Mouse (Mus musculus): ENCODE measurements around the gene Foxl1. TPM values are rescaled to one million over a fixed set of nuclear protein-coding genes. Genes with fewer than 3 reads are reported as not detected.
A peak's percentile ranks its signal among the peaks of the same experiment; 100 is the strongest.

The Foxl1 gene
- polyA plus RNA-seq (2014; fragmentation: Nextera tagmentation; extraction: Ambion mirVana): 6.8 and 7.9 TPM in 2 replicates

DNA sequence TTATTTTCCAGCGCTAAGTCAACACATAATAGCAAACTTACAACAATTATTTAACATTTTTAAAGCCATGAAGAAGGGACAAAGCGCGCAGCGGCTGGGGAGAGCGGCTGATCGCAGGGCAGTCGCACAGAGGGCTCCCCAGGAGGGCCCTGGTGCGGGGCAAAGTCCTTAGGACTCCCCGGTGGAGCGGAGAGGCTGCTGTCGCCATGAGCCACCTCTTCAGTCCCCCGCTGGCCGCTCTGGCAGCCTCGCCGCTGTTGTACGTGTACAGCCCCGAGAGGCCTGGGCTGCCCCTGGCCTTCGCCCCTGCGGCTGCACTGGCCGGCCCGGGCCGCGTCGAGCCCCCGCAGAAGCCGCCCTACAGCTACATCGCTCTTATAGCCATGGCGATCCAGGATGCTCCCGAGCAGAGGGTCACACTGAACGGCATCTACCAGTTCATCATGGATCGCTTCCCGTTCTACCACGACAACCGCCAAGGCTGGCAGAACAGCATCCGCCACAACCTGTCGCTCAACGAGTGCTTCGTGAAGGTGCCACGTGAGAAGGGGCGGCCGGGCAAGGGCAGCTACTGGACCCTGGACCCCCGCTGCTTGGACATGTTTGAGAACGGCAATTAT is at the start of gene Foxl1:
Foxl1 (plus strand) TSS at position 185 of the 620 bp plus-strand sequence.
- no peak for DNase-seq
- peak within 1 kb of the TSS; percentile 58 for H3K9ac ChIP-seq
- H3K9me3 ChIP-seq (ENCODE audit: low read depth, low read length): no peaks in the 10 kb centered on the region
- WGBS: 3% methylated on average over 42 of the region's 43 CpGs
- H3K4me2 ChIP-seq: peak within 1 kb of the TSS; percentile 73
- H3K4me3 ChIP-seq (ENCODE audit: low read depth, low read length): peak within 1 kb of the TSS; percentile 44
- H3K27me3 ChIP-seq (ENCODE audit: insufficient read depth, low read length): peaks cover 71% of the 10 kb centered on the region
- no peak; the same call in 1 of the 2 replicates for ATAC-seq (ENCODE audit: insufficient read depth)
- H3K36me3 ChIP-seq (ENCODE audit: insufficient read depth): no peaks in the 10 kb centered on the region
- H3K4me1 ChIP-seq (ENCODE audit: insufficient read depth): no peaks in the 10 kb centered on the region; the same call in 1 of the 2 replicates
- H3K27ac ChIP-seq (ENCODE audit: low read depth): peak within 1 kb of the TSS; percentile 90
- TF ChIP-seq CTCF (IDR thresholded peaks at IDR 0.05; ENCODE audit: low read depth): no peak

DNA sequence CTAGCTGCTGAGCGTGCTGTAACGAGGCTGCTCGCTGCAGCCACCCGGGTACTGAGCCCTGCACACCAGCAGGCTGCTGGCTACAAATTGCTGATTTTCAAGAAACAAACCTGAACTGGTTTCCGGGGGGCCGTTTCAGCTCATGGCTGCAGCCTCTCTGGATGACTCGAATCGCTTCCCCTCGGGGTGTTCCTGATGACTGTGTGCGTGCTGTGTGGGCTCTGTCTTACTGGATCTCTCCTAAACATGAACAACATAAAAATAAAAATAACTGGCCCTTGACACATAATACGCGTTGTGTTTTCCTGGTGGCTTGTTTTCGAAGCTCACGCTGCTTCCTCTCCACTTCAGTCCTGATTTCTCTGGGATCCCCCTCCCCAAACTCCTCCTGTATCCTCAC is 49.0 kb upstream of the Foxl1 start:
- TF ChIP-seq CTCF (IDR thresholded peaks at IDR 0.05; ENCODE audit: low read depth): no peak
- no peaks in the 10 kb centered on the region for H3K9me3 ChIP-seq (ENCODE audit: low read depth, low read length)
- peak overlapping the region; percentile 84 for H3K4me2 ChIP-seq
- H3K27me3 ChIP-seq (ENCODE audit: insufficient read depth, low read length): peaks cover 80% of the 10 kb centered on the region
- H3K36me3 ChIP-seq (ENCODE audit: insufficient read depth): peaks cover 18% of the 10 kb centered on the region
- ATAC-seq (ENCODE audit: insufficient read depth) (no peak), DNase-seq (no peak)
- peak overlapping the region; percentile 27 for H3K4me3 ChIP-seq (ENCODE audit: low read depth, low read length)
- H3K27ac ChIP-seq (ENCODE audit: low read depth): peak overlapping the region; percentile 20; the same call in 1 of the 2 replicates
- WGBS: 25% methylated on average over 14 of the region's 14 CpGs
- peak overlapping the region; percentile 87; the same call in 1 of the 2 replicates for H3K9ac ChIP-seq
- H3K4me1 ChIP-seq (ENCODE audit: insufficient read depth): peaks cover 3% of the 10 kb centered on the region; the same call in 1 of the 2 replicates

DNA sequence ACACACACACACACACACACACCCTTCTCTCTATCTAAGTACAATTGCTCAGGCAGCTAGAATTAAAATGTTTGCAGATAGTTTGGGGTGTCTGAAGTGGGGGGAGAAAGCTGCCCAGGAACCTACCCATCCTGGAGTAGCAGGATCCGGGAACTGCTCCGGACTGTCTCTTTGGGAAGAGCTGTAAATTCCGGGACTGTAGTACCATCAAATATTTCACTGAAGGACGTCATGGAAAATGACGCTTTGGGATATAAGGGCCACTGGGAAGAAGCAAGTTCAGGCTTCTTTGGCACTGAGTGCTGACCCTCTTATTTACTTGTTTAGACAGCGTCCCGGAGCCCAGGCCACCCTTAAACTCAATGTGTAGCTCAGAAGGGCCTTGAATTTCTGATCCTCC is 48.5 kb upstream of the Foxl1 start:
- peaks cover 80% of the 10 kb centered on the region for H3K27me3 ChIP-seq (ENCODE audit: insufficient read depth, low read length)
- H3K9ac ChIP-seq: peak overlapping the region; percentile 87
- WGBS: 18% methylated on average over 7 of the region's 7 CpGs
- H3K27ac ChIP-seq (ENCODE audit: low read depth): no peak overlapping the region; the same call in 1 of the 2 replicates
- DNase-seq: peak; percentile 71
- H3K4me3 ChIP-seq (ENCODE audit: low read depth, low read length): peak overlapping the region; percentile 76
- no peaks in the 10 kb centered on the region for H3K9me3 ChIP-seq (ENCODE audit: low read depth, low read length)
- peak overlapping the region; percentile 84 for H3K4me2 ChIP-seq
- peaks cover 18% of the 10 kb centered on the region for H3K36me3 ChIP-seq (ENCODE audit: insufficient read depth)
- peaks cover 3% of the 10 kb centered on the region; the same call in 1 of the 2 replicates for H3K4me1 ChIP-seq (ENCODE audit: insufficient read depth)
- ATAC-seq (ENCODE audit: insufficient read depth): no peak
- no peak for TF ChIP-seq CTCF (IDR thresholded peaks at IDR 0.05; ENCODE audit: low read depth)

DNA sequence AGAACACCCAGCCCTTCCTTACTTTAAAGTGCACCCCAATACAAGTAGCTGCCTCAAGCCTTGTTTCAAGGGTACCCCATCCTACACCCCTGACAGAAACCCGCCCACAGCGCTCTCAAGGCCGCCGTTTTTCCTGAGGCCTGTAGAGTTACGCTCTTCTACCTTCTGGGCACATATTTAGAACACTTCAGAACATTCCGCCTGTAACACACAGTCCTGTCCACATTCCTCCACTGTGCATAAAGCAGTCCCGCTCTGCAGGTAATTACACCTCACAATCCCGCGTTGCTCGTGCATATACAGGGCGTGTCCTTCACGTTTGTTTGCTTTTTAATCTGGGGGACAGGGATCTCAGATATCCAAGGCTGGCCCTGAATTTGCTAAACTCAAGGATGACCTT is 47.8 kb upstream of the Foxl1 start:
- Histone ChIP-seq H3K9ac (peak overlapping the region; percentile 87), H3K4me3 (ENCODE audit: low read depth, low read length) (peak overlapping the region; percentile 76), H3K4me1 (ENCODE audit: insufficient read depth) (peaks cover 3% of the 10 kb centered on the region; the same call in 1 of the 2 replicates), H3K27ac (ENCODE audit: low read depth) (no peak overlapping the region), H3K9me3 (ENCODE audit: low read depth, low read length) (no peaks in the 10 kb centered on the region), H3K27me3 (ENCODE audit: insufficient read depth, low read length) (peaks cover 80% of the 10 kb centered on the region), H3K36me3 (ENCODE audit: insufficient read depth) (peaks cover 19% of the 10 kb centered on the region), H3K4me2 (peak overlapping the region; percentile 84)
- TF ChIP-seq CTCF (IDR thresholded peaks at IDR 0.05; ENCODE audit: low read depth): no peak
- peak; percentile 26 for DNase-seq
- WGBS: 24% methylated on average over 12 of the region's 12 CpGs
- no peak for ATAC-seq (ENCODE audit: insufficient read depth)

GRCm38 (mm10) chr8:121080361-121081090 is 47.2 kb upstream of the Foxl1 start:
- Histone ChIP-seq H3K9ac (peak overlapping the region; percentile 87), H3K4me3 (ENCODE audit: low read depth, low read length) (peak overlapping the region; percentile 76), H3K9me3 (ENCODE audit: low read depth, low read length) (no peaks in the 10 kb centered on the region), H3K36me3 (ENCODE audit: insufficient read depth) (peaks cover 24% of the 10 kb centered on the region), H3K27ac (ENCODE audit: low read depth) (peak overlapping the region; percentile 99), H3K4me1 (ENCODE audit: insufficient read depth) (peaks cover 3% of the 10 kb centered on the region; the same call in 1 of the 2 replicates), H3K4me2 (peak overlapping the region; percentile 84), H3K27me3 (ENCODE audit: insufficient read depth, low read length) (peaks cover 81% of the 10 kb centered on the region)
- WGBS: 2% methylated on average over 49 of the region's 49 CpGs
- DNase-seq (peak; percentile 59), ATAC-seq (ENCODE audit: insufficient read depth) (no peak)
- TF ChIP-seq CTCF (IDR thresholded peaks at IDR 0.05; ENCODE audit: low read depth): no peak

GRCm38 (mm10) chr8:121081398-121081797 is 46.3 kb upstream of the Foxl1 start:
- TF ChIP-seq CTCF (IDR thresholded peaks at IDR 0.05; ENCODE audit: low read depth): no peak
- WGBS: 3% methylated on average over 7 of the region's 7 CpGs
- ATAC-seq (ENCODE audit: insufficient read depth) (no peak), DNase-seq (no peak)
- Histone ChIP-seq H3K27ac (ENCODE audit: low read depth) (peak overlapping the region; percentile 99), H3K4me2 (peak overlapping the region; percentile 84), H3K4me3 (ENCODE audit: low read depth, low read length) (peak overlapping the region; percentile 76), H3K9ac (peak overlapping the region; percentile 87), H3K9me3 (ENCODE audit: low read depth, low read length) (no peaks in the 10 kb centered on the region), H3K27me3 (ENCODE audit: insufficient read depth, low read length) (peaks cover 82% of the 10 kb centered on the region), H3K4me1 (ENCODE audit: insufficient read depth) (no peaks in the 10 kb centered on the region), H3K36me3 (ENCODE audit: insufficient read depth) (peaks cover 27% of the 10 kb centered on the region)
